Mouse (Mus musculus): ENCODE data around the gene Pgm2l1.

The Pgm2l1 gene

GRCm38 (mm10) chr7:100227896-100228525, 817 bp downstream of the Pgm2l1 start:
- DNase-seq (ENCODE audit: low read depth, low spot score): peak; percentile 46

- DNase-seq (ENCODE audit: low read depth, low spot score): no peak
These were observed 1.8 kb downstream of the Pgm2l1 start for GRCm38 (mm10) chr7:100228957-100229356.

DNA sequence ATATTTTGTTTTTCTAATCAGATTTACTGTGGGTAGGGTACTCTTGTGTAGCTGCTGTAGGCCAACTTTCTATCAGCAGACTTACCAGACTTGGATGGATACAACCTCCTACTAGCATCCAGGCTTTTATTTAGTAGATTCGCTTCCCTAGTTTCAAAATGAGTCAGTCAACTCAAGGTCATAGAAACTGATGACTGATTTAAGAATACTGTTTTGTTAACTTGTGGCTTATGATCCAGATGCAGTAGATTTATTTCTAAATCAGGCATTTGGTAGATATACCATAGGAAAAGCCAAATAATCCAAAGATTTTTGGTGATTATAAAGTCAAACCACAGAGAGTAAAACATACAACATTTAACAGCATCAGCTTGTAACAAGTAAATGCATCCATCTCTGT, 3.5 kb downstream of the Pgm2l1 start:
- DNase-seq (ENCODE audit: low read depth, low spot score): no peak

GRCm38 (mm10) chr7:100231661-100232060, 4.5 kb downstream of the Pgm2l1 start:
- DNase-seq (ENCODE audit: low read depth, low spot score): no peak

DNA sequence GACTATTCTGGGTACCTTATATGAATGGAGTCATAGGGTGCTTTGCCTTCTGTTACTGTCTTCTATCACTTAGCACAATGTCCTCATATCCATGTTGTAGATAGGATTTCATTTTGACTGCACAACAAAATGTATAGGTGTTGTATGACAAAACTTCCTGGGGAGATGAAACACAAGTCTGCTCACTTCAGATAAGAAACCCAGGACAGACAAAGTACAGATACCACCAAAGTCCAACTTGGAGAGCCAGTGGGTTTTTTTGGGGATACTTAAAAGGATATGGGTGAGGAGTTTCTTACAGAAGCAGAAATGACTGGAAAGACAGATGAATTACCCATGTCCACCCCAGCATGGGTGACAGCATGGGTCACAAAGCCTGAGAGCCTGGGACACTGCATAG, 6.5 kb downstream of the Pgm2l1 start:
- DNase-seq (ENCODE audit: low read depth, low spot score): no peak

GRCm38 (mm10) chr7:100234264-100234885, 7.2 kb downstream of the Pgm2l1 start:
- peak; percentile 34 for DNase-seq (ENCODE audit: low read depth, low spot score)

- DNase-seq (ENCODE audit: low read depth, low spot score): no peak
These were observed 11.1 kb downstream of the Pgm2l1 start for GRCm38 (mm10) chr7:100238271-100238670.

GRCm38 (mm10) chr7:100240601-100241000, 13.4 kb downstream of the Pgm2l1 start:
- no peak for DNase-seq (ENCODE audit: low read depth, low spot score)

GRCm38 (mm10) chr7:100243007-100243406, 15.8 kb downstream of the Pgm2l1 start:
- DNase-seq (ENCODE audit: low read depth, low spot score): no peak

- DNase-seq (ENCODE audit: low read depth, low spot score): no peak
These were observed 17.0 kb downstream of the Pgm2l1 start for GRCm38 (mm10) chr7:100244225-100244624.

DNA sequence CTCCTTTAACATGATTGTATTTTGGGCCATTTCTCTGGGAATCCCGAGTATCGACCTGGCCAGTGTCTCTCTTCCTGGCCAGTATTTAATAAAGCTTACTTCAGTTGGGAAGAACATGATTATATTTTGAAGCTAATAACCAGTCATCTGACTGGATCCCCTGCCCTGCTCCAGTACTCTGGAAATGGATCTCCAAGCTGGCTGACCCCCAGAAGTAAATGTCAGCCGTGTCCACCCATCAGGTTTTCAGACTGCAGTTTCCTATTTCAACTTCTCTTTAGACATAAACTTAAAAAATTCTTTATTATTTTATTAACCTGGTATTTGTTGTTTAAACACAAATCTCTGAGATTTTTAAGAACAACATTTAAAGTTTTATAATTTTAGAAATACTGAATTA, 18.0 kb downstream of the Pgm2l1 start:
- DNase-seq (ENCODE audit: low read depth, low spot score): no peak

- peak; percentile 16 for DNase-seq (ENCODE audit: low read depth, low spot score)
These were observed 23.5 kb downstream of the Pgm2l1 start for GRCm38 (mm10) chr7:100250667-100251066.

DNA sequence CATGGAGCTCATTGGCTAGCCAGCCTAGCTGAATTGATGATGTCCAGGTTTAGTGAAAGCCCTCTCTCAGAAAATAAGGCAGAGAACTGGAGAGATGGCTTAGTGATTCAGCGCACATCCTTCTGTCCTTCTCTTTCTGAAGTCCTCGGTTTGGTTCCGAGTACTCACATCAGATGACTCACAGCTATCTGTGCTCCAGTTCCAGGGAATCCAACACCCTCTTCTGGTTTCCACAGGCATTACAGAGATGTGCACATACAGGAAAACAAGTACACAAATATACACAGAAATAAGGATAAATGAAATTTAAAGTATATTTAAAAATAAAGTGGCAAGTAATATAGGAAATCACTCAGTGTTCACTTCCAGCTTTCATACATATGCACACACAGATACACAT, 35.2 kb downstream of the Pgm2l1 start:
- DNase-seq (ENCODE audit: low read depth, low spot score): peak; percentile 16

DNA sequence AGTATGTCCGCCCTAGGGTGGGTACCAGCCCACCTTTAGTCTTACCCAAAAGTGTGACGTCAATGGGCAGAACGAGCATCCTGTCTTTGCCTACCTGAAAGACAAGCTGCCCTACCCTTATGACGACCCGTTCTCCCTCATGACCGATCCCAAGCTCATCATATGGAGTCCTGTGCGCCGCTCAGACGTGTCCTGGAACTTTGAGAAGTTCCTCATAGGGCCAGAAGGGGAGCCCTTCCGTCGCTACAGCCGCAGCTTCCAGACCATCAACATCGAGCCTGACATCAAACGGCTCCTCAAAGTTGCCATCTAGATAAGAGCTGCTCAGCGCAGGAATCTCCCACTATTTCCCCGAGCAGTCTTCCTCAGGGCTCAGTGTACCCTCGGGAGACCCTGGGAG, 37.7 kb downstream of the Pgm2l1 start:
- DNase-seq (ENCODE audit: low read depth, low spot score): peak; percentile 65

- no peak for DNase-seq (ENCODE audit: low read depth, low spot score)
These were observed 45.2 kb downstream of the Pgm2l1 start for GRCm38 (mm10) chr7:100272369-100272768.

GRCm38 (mm10) chr7:100274507-100274906, 47.3 kb downstream of the Pgm2l1 start:
- no peak for DNase-seq (ENCODE audit: low read depth, low spot score)

- peak; percentile 19 for DNase-seq (ENCODE audit: low read depth, low spot score)
These were observed 49.2 kb downstream of the Pgm2l1 start for GRCm38 (mm10) chr7:100276397-100276796.

DNA sequence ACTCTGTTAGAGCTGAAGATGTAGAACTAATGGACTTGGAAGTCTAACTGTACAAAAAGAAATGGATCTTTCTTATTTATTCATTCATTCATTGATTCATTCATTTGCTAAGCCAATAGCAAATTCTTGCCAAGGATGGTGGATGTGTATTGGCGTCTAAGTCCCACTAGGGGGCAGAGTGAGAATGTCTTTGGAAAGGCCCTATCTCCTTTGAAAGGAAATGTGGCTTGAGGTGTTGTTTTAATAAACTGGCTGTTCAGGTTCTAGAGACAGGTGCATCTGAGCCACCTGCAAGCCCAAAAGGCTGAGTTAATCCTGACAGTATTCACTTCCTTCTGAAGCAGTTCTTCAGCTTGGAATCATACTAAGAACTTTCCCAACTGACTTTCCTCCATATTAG, 52.6 kb downstream of the Pgm2l1 start:
- peak; percentile 66 for DNase-seq (ENCODE audit: low read depth, low spot score)

DNA sequence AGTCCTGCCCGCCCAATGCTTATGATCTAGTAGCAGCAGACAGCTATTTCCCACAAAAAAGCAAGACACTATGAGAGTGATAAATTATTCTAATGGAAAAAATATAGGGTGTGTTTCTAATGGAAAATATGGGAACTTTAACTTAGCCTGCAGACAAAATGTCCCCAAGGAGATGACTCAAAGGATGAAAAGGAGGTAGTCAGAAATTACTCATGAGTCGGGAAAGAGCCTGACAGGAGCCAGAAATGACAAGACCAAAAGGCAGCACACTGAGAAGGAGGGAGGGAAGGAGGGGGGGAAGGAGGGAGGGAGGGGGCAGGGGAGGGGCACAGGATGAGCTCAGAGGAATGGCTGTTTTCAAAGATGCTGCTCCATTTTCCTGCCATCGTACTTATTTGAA, 54.4 kb downstream of the Pgm2l1 start:
- DNase-seq (ENCODE audit: low read depth, low spot score): no peak

DNA sequence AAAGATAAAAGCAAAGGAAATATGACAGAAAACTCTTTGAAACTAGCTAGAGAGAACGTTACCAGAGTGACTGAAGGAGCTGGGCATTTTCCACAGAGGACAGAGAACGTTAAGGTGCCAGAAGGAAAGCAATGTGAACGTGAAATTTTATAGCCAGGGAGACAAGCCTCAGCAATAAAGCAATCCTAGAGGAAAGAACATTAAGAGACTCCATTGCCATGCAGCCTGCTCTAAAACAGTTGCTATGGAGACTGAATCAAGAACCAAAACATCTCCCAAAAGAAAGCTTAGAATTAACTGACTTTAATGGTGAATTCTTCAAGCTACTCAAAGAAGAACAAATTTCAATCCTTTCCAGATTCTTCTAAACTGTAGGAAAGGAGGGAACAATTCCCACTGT, 56.1 kb downstream of the Pgm2l1 start:
- DNase-seq (ENCODE audit: low read depth, low spot score): no peak

DNA sequence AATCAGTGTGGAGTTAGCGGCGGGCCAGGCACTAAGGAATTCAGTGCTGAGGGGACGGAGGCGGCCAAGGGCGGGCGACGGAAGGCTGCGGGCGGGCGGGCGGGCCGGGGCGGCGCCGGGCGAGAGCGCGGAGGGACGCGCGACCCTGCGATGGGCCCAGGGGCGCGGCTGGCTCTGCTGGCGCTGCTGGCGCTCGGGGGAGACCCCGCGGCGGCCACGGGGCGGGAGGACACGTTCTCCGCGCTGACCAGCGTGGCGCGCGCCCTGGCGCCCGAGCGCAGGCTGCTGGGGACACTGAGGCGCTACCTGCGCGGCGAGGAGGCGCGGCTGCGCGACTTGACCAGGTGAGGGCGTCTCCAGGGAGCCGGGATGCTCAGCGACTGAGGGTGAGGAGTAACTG, 58.2 kb downstream of the Pgm2l1 start, which contains the start of gene P4ha3:
Gene P4ha3, plus strand, starts transcription at position 138 of the 400 bp plus-strand sequence.
- DNase-seq (ENCODE audit: low read depth, low spot score): peak; percentile 65

- peak; percentile 64 for DNase-seq (ENCODE audit: low read depth, low spot score)
These were observed 60.8 kb downstream of the Pgm2l1 start for GRCm38 (mm10) chr7:100287748-100288578.

- peak; percentile 25 for DNase-seq (ENCODE audit: low read depth, low spot score)
These were observed 61.4 kb downstream of the Pgm2l1 start for GRCm38 (mm10) chr7:100288622-100289021.

Measured in ZHBTc4 (cell line).